Mouse (Mus musculus) liver, embryonic 11.5 days (tissue): ENCODE data around the gene Irf7. TPM values are rescaled to one million over a fixed set of nuclear protein-coding genes. Genes with fewer than 3 reads are reported as not detected.

Experiments used
- ATAC-seq: fragments of 200-750 bp; cut with Nextera tagmentation; replicated peaks from 2 replicates; pipeline ENCODE4 v1.8.0; 2017; ENCODE audit warnings: moderate number of reproducible peaks, mild to moderate bottlenecking, moderate TSS enrichment, moderate library complexity; ENCODE audit not compliant: low FRiP score
- DNase-seq: peaks from one replicate; pipeline ENCODE4 v3.0.0-alpha.2; 2017; ENCODE audit warnings: low spot score
- H3K27ac ChIP-seq: fragments of 300-500 bp; sonication (generic); 2 replicates; pipeline ENCODE4 v1.5.1; 2014; ENCODE audit warnings: mild to moderate bottlenecking, low read depth, low read length, control low read depth
- H3K27me3 ChIP-seq: fragments of 300-500 bp; sonication (generic); replicated peaks from 2 replicates; pipeline ENCODE4 v1.6.1; 2014; ENCODE audit warnings: low read length, mixed read lengths; ENCODE audit not compliant: control insufficient read depth, insufficient read depth
- H3K36me3 ChIP-seq: fragments of 300-500 bp; sonication (generic); 2 replicates; pipeline ENCODE4 v1.6.1; 2014; ENCODE audit warnings: mild to moderate bottlenecking, low read length, moderate library complexity, mixed read lengths; ENCODE audit not compliant: control insufficient read depth, insufficient read depth
- H3K4me1 ChIP-seq: fragments of 300-500 bp; sonication (generic); replicated peaks from 2 replicates; pipeline ENCODE4 v1.6.1; 2014; ENCODE audit warnings: low read length, mixed read lengths; ENCODE audit not compliant: control insufficient read depth, insufficient read depth
- H3K4me2 ChIP-seq: fragments of 300-500 bp; sonication (generic); 2 replicates; pipeline ENCODE4 v1.6.1; 2014; ENCODE audit warnings: mild to moderate bottlenecking, control low read depth, moderate library complexity
- H3K4me3 ChIP-seq: fragments of 300-500 bp; sonication (generic); 2 replicates; pipeline ENCODE4 v1.5.1; 2014; ENCODE audit warnings: low read depth, low read length, control low read depth
- H3K9ac ChIP-seq: fragments of 300-500 bp; sonication (generic); 2 replicates; pipeline ENCODE4 v1.6.1; 2014; ENCODE audit warnings: low read depth, low read length, control low read depth
- H3K9me3 ChIP-seq: fragments of 300-500 bp; sonication (generic); 2 replicates; pipeline ENCODE4 v1.6.1; 2016; ENCODE audit warnings: low read length, inconsistent platforms, mixed read lengths; ENCODE audit not compliant: control insufficient read depth
- WGBS: fragments of 180-500 bp; shearing (Covaris S2); extraction: QIAGEN DNeasy Blood & Tissue Kit; methylation state at CpG from one replicate; pipeline ENCODE4 v1.1.7; 2014; 5-methylcytosine and 5-hydroxymethylcytosine counted together
- polyA plus RNA-seq: library from polyadenylated mRNA; unstranded; fragments of >200 nt; fragmentation: Nextera tagmentation; extraction: Ambion mirVana; gene quantifications from 2 replicates; pipeline ENCODE4 v1.2.1, GENCODE M21; 2014

Gene Irf7
- polyA plus RNA-seq, 1 experiment from 2014 or later = 4.0 TPM

DNA sequence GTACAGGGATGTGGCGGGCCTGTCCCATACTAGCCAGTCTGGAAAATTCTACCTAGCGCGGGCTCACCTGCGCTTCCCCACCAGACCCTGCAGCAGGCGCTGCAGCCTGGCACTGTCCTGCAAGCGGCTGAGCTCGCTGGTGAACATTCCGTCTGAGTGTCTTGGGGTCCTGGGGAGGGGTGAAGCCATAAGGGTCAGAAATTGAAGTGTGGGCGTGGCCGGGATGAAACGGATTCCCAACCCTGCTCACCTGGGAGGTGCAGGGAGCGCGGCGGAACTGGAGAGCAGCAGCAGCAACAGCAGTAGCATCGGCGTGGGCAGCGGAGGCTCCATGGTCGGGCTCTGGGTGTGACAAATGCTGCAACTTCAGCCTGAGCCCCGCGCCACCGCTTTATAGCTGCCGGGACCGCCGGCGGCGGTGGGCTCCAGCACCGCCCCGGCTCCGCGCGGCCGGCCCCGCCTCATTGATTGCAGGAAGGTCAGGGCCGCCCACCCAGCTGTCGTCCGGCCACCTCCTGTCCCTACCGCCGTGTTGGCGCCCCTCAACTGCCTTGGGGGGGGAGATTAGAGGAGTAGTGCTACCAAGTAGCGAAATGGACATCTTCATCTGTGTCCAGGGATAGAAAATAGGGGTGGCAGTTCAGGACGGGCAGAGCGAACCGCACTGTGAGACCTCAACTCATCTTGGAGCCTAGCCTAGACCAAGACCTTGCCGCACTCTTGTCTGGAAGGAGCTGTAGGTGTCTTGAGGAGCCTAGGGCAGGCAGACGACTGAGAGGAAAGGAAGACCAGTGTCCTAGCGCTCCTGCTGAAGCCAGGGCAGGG, 12.7 kb upstream of the Irf7 start, which contains the start of gene Sct:
Gene Sct, minus strand, starts transcription at position 368 of the 825 bp plus-strand sequence.
- H3K27me3 ChIP-seq = peaks cover 20% of the 10 kb centered on the region
- no peak within 1 kb of the TSS for H3K27ac ChIP-seq
- no peaks in the 10 kb centered on the region for H3K9me3 ChIP-seq
- peak within 1 kb of the TSS; percentile 49 for H3K4me3 ChIP-seq
- H3K4me2 ChIP-seq = peak within 1 kb of the TSS; percentile 93
- peak within 1 kb of the TSS; percentile 57 for H3K9ac ChIP-seq
- H3K36me3 ChIP-seq = no peaks in the 10 kb centered on the region
- WGBS = 6% methylated on average over 44 of the region's 46 CpGs
- peaks cover 14% of the 10 kb centered on the region for H3K4me1 ChIP-seq
- ATAC-seq = peak; percentile 44; the same call in 1 of the 2 replicates
- DNase-seq = peak; percentile 52

DNA sequence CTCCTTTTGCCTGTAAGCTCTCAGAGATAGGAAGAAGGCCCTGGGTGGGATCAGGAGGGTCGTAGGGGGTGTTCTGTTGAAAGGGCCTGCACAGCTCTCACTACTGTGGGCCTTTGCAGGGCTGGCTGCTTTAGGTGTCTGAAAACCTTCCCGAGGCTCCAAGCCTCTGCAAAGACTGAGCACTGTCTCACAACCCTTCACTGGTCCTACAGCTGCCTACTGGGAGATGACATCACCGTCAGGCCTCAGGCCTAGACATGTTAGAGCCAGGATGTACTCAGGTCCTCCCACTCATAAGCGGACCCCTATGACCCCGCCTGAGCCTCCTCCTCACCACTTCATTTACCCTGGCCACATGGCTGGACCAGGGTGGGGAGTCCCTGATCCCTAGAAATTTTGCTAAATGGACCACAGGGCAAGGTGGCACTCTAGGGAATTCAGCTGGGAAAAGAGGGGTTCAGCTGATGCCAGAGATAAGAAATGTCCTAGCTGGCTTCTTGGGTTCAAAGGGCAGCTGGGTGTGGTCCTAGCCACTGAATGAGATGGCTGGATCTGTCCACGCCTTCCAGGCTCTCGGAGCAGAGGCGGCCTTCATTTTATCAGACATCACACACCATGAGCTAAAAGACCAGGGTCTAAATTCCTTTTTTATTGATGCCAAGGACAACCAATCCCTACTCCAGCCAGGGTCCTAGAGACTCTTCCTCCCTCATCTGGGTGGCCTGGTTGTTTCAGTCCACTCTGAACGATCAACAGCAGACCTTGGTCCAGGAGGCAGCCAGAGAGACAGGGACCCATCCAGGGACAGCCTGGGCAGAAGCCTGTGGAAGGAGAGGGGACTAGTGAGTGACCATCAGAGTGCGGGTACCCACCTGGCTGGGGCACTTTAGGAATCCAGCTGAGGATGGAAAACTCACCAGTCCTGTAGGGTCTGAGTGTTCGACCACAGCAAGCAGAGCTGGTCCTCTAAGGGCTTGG, 11.7 kb upstream of the Irf7 start:
- Histone ChIP-seq H3K9ac (no peak overlapping the region), H3K27me3 (peaks cover 20% of the 10 kb centered on the region), H3K4me3 (no peak overlapping the region), H3K9me3 (no peaks in the 10 kb centered on the region), H3K27ac (no peak overlapping the region), H3K4me2 (peak overlapping the region; percentile 93; the same call in 1 of the 2 replicates), H3K36me3 (no peaks in the 10 kb centered on the region), H3K4me1 (peaks cover 14% of the 10 kb centered on the region)
- DNase-seq = no peak
- WGBS = 72% methylated on average over 11 of the region's 11 CpGs
- ATAC-seq = peak; percentile 30; the same call in 1 of the 2 replicates

DNA sequence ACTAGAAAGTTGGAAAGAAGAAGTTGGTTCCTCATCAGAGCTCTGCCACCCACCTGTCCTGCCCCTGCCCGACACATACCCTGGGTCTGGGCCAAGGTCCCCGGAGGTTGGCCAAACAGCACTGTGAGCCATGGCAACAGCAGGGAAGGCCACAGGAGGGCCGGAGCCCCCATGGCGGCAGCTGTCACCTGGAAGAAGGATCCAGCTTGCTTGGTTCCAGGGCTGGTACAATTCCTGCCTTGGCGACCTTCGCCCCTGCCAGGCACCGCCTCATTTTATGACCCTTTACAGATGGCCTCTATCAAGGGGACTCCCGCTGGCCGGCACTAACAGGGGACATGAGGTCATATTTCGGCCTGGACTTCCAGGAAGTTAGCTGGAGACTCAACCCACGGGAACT, 10.3 kb upstream of the Irf7 start, which contains the start of gene Cdhr5:
Gene Cdhr5, minus strand, starts transcription at position 241 of the 400 bp plus-strand sequence.
- Histone ChIP-seq H3K9ac (no peak within 1 kb of the TSS), H3K27me3 (peaks cover 20% of the 10 kb centered on the region), H3K27ac (no peak within 1 kb of the TSS), H3K4me3 (no peak within 1 kb of the TSS), H3K4me2 (no peak within 1 kb of the TSS), H3K9me3 (no peaks in the 10 kb centered on the region), H3K36me3 (no peaks in the 10 kb centered on the region), H3K4me1 (peaks cover 14% of the 10 kb centered on the region)
- ATAC-seq (no peak), DNase-seq (no peak)
- WGBS = 69% methylated on average over 11 of the region's 11 CpGs

DNA sequence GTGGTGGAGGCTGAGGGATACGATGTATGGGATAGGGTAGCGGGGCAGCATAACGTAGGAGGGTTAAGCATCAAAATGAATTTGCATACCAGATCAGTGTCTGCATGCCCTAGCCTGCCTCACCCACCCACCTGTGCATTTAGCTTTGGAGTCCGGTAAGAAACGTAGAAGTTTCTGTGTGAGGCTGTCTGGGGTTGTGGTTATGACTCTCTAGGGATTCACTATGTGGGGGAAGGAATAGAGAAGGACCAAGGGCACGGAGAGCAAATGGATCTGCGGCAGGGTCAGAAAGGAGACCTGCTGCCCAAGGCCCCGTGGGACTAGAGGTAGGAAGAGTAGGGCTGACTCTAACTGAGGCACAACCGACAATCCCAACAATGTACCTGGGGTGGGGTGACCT, 9.1 kb upstream of the Irf7 start:
- Histone ChIP-seq H3K9ac (no peak overlapping the region), H3K27ac (no peak overlapping the region), H3K4me2 (no peak overlapping the region), H3K27me3 (peaks cover 20% of the 10 kb centered on the region), H3K4me3 (no peak overlapping the region), H3K4me1 (peaks cover 14% of the 10 kb centered on the region), H3K9me3 (no peaks in the 10 kb centered on the region), H3K36me3 (no peaks in the 10 kb centered on the region)
- no peak for DNase-seq
- 81% methylated on average over 9 of the region's 9 CpGs for WGBS
- no peak for ATAC-seq

DNA sequence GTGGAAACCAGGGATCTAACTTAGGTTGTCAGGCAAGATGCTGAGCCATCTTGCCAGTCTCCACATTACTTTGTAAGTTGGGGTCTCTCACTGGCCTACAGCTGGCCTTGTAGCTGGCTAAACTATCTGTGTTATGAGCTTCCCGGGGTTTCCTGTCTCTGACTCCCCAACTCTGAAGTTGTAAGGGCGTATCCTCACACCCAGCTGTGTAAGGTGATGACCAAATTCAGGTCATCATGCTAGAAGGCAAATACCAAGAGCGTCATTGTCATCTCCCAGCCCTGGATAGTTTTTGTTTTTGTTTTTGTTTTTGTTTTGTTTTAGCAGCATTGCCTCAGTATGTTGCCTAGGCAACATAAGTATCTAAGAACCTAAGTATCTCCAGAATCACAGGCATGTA, 4.3 kb upstream of the Irf7 start:
- no peaks in the 10 kb centered on the region for H3K27me3 ChIP-seq
- 86% methylated on average over 3 of the region's 3 CpGs for WGBS
- no peak overlapping the region for H3K9ac ChIP-seq
- no peak overlapping the region for H3K27ac ChIP-seq
- H3K4me1 ChIP-seq = peaks cover 5% of the 10 kb centered on the region
- ATAC-seq (no peak), DNase-seq (no peak)
- no peaks in the 10 kb centered on the region for H3K36me3 ChIP-seq
- no peak overlapping the region for H3K4me2 ChIP-seq
- H3K4me3 ChIP-seq = no peak overlapping the region
- no peaks in the 10 kb centered on the region for H3K9me3 ChIP-seq

DNA sequence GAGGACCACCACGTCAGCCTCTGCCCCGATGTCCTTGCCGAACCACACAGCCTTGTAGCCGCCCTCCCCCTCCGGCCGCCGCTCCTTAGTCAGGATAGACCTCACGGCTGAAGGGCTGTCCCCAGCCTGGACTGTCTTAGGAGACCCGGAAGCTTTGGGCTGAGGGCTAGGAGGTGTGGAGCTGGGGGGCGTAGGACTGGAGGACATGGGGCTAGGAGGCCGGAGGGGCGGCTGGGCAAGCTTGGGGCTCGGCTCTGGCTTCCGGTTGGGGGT, 2.9 kb upstream of the Irf7 start:
- H3K27ac ChIP-seq = no peak overlapping the region
- 56% methylated on average over 14 of the region's 14 CpGs for WGBS
- no peak for ATAC-seq

DNA sequence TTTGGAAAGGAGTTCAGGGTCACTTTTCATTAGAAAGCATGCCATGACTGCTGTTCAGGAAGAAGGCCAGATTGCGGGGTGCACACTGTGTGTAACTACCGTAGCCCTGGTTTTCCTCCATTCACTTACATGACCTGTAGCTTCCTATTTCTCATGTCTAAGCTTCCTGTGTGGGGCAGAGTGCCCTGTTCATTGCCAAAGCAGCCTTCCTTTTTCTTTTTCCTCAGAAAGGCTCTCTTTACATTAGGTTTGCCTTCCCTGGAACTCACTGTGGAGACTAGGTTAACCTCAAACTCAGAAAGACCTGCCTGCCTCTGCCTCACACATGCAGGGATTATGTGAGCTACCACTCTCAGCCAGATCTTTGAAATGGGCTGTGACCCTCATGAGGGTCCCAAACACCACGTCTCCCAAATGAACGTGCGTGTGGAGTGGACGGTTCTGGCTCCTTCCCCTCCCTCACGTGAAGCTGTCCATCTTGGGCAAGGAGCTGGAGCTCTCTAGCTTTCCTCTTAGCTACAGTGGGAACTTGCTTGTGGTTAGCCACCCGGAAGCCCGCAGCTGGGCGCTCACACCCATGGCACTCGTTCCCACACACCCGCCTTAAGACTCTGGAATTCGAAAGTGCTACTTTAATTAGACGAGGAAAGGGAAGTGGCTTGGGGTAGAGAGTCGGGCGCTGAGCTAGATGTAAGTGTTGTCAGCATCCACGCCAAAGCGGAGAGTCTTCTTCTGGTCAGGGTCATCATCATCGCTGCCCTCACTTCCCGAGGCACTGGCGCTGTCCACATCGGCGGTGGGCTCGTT, 2.4 kb upstream of the Irf7 start:
- no peak for DNase-seq
- Histone ChIP-seq H3K27me3 (no peaks in the 10 kb centered on the region), H3K4me2 (peak overlapping the region; percentile 59), H3K4me1 (peaks cover 16% of the 10 kb centered on the region), H3K9me3 (no peaks in the 10 kb centered on the region), H3K9ac (peak overlapping the region; percentile 44), H3K27ac (no peak overlapping the region; the same call in 1 of the 2 replicates), H3K4me3 (peak overlapping the region; percentile 18), H3K36me3 (peaks cover 4% of the 10 kb centered on the region)
- no peak for ATAC-seq
- WGBS = 39% methylated on average over 24 of the region's 24 CpGs

More for the DNA sequence above, 2.9 kb upstream of the Irf7 start:
- peak overlapping the region; percentile 18 for H3K4me3 ChIP-seq
- peaks cover 16% of the 10 kb centered on the region for H3K4me1 ChIP-seq
- H3K36me3 ChIP-seq = no peaks in the 10 kb centered on the region; the same call in 1 of the 2 replicates
- H3K27me3 ChIP-seq = no peaks in the 10 kb centered on the region
- H3K9me3 ChIP-seq = no peaks in the 10 kb centered on the region
- peak overlapping the region; percentile 59 for H3K4me2 ChIP-seq
- peak overlapping the region; percentile 44 for H3K9ac ChIP-seq
- DNase-seq = no peak

DNA sequence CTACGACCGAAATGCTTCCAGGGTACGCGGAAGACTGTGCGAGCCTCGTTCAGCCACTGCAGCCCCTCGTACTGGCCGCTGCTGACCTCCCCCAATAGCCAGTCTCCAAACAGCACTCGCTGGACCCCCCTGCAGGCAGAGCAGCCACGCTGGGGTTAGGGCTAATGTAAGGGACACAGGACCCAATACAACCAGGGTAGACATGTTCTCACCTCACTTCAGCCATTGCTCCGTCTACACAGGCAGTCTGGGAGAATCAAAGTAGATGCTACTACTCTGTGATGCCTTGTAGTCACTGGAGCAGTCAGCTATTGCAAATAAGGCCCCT, 906 bp downstream of the Irf7 start:
- no peak overlapping the region for H3K27ac ChIP-seq
- WGBS = 40% methylated on average over 11 of the region's 11 CpGs
- H3K4me2 ChIP-seq = peak overlapping the region; percentile 73

More for the DNA sequence above, 906 bp downstream of the Irf7 start:
- peak overlapping the region; percentile 64 for H3K4me3 ChIP-seq
- 0 out of 2 replicates have a peak, but pooled peaks have one; percentile 11 for ATAC-seq
- H3K9me3 ChIP-seq = no peaks in the 10 kb centered on the region
- DNase-seq = no peak
- peaks cover 34% of the 10 kb centered on the region for H3K36me3 ChIP-seq
- H3K4me1 ChIP-seq = peaks cover 16% of the 10 kb centered on the region
- H3K27me3 ChIP-seq = no peaks in the 10 kb centered on the region
- no peak overlapping the region for H3K9ac ChIP-seq
